Mouse (Mus musculus) mammary gland, adult 2 months (tissue): Measurements from ENCODE around the gene Mnat1. TPM values are rescaled to one million over a fixed set of nuclear protein-coding genes. Genes with fewer than 3 reads are reported as not detected.

ENCODE experiments used
- polyA plus RNA-seq: library from polyadenylated mRNA; depleted of rRNA; stranded (reverse); fragments of >200 nt; gene quantifications from 2 replicates; pipeline ENCODE4 v1.2.3, GENCODE M21; 2012; ENCODE audit warnings: low replicate concordance; rRNA removed

Mnat1 gene
- 3.4 and 7.2 TPM in 2 replicates for polyA plus RNA-seq

DNA sequence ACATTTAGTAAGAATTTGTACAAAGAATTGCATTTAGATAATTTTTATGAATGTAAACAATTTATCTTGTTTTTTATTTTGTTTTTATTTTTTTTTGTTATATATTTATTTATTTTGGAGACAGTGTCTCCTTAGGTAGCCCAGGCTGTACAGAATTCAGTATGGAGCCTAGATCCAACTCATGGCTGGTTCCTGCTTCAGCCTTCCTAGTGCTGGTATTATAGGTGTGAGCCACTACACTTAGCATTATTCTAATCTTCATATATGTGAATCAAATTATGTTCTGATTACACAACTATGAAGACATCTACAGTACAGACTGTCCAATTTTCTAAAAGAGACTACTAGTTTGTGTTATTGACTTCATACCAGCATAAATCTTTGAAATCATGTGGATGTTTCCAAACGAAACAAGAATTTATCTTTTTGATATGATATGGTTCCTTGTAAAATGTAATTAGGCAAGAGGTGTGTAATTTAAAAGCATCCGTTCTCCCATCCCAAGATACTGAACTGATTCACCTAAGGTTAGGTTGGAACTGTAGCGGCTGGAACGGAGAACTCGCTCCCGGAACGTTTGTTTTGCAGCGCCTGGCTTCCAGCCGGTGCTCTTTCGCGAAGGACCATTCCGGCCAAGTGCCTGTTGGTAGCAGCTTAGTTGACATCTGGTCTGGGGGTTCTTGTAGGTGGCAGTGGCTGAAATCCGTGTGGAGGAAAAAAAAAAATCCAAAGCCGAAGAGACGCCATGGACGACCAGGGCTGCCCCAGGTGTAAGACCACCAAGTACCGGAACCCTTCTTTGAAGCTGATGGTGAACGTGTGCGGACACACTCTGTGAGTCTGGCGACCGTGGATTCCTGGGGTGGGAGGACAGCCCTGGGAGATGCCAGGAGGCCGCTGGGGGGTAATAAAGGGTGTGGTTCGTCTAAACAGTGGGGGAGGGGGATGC, at the start of gene Mnat1:
Gene Mnat1, plus strand, starts transcription at position 625 of the 949 bp plus-strand sequence.

DNA sequence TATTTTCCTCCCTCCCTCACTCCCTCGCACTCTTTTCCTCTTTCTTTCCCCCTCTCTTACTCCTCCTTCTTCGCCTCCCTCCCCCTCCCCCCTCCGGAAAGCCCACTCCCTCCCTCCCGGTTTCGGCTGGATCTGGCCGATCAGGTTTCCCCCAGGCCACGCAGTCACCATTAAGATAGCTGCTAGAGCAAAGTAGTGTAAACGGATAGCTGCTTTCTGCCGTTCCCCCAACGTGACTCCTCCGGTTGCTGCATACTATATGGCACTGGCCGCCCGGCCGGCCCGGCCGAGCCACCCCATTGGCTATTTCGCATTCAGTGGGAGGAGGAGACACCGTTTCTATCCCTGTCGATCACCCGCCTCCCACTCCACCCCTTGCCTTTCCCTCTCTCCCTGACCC, 10.3 kb upstream of the Mnat1 start, which contains the start of gene Six4:
Gene Six4, minus strand, starts transcription at position 261 of the 400 bp plus-strand sequence.

DNA sequence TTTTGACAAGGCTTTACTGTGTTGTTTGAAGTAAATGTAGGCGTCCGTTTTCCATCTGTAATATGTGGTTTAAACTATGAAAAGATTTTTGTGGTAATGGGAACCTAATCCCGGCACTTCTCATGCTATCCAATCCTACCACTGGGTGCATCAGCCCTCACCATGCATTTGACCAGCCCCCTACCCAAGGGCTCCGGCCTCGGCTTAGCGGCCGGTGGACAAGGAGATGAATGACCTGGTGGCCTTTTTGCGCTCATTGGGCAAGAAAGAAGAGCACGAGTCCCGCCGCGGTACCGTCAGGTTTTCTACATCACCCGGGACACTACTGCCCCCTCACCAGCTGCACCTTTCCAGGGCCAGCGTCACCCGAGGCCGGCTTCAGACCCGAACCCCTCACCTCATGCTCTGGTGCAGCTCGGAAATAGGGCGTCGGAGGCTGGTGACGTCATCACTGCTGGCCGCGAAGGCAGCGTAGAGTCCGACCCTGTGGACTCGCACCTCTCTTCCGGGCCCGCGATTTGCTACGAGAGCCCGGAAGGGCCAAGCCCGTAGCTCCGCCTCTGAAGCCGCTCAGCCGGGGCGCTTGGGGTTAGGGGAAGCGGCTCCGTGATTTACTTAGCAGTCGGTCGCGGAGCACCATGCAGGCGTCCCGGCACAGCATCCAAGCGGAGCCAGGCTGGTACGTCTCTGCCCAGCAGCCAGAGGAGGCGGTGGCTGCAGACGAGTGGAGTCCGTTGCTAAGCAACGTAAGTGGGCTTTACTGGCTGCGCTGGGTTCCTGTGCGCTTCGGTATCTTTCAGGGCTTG, 163.0 kb downstream of the Mnat1 start, which contains the start of the genes Trmt5 and Slc38a6:
Gene Trmt5, minus strand, starts transcription at position 424 of the 806 bp plus-strand sequence.
Gene Slc38a6, plus strand, starts transcription at position 493 of the 806 bp plus-strand sequence.

Other genes with a start within 250 kb of the Mnat1 start
- not detected in 2 replicates for gene Six6, start 183.8 kb upstream of the Mnat1 start, polyA plus RNA-seq
- 0.13 TPM in 1 of 2 replicates, not detected in the other for gene 4930447C04Rik, start 182.9 kb upstream of the Mnat1 start, polyA plus RNA-seq
- gene Six1, start 69.8 kb upstream of the Mnat1 start, polyA plus RNA-seq = 5.9 and 7.3 TPM in 2 replicates
- gene Six4, start 10.3 kb upstream of the Mnat1 start, polyA plus RNA-seq = 0.50 and 2.1 TPM in 2 replicates
- 3.0 and 7.0 TPM in 2 replicates for gene Trmt5, start 163.0 kb downstream of the Mnat1 start, polyA plus RNA-seq
- gene Slc38a6, start 163.1 kb downstream of the Mnat1 start, polyA plus RNA-seq = 18.7 and 28.5 TPM in 2 replicates